ENCODE assay signal across 20 mouse cellular contexts in the genomic region with DNA sequence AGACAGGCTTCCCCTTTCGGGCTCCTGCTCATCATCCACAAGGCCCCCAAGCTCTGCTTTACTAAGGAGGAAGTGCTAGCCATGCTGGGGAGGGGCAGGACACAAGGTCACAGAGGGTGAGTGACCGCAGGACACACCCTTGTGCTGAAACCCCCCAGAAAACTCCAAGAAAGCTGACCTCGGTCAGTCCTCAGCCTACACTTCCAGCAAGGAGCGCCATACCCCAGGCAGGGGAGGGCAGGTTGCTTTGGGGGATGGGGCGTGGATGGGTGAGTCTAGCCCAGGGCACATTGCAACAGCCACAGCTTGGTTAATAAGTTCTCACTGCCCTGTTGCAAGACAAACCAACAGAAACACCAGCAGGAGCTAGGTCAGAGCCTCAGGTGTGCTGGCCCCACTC. TPM values are rescaled to one million over a fixed set of nuclear protein-coding genes. Genes with fewer than 3 reads are reported as not detected.
DNase-seq lines count a peak whose midpoint lies in the region; ATAC-seq and TF ChIP-seq lines count a peak whose summit lies in the region.
"Had no signal": no experiment of that assay in that cellular context is flagged by ENCODE, and none has a peak within 500 bp of the region (broad histone marks: within the 10 kb centered on the region; RNA-seq: fewer than 3 reads in every experiment).

No protein-coding gene starts in this region.

- no peak overlapping the region for H3K27ac ChIP-seq in lung, postnatal 0 days (ENCODE audit: low read length)
- H3K27ac ChIP-seq in liver, embryonic 14.5 days, result no peak overlapping the region
- H3K27ac ChIP-seq in hindbrain, embryonic 11.5 days (ENCODE audit: low read depth, low read length), result no peak overlapping the region
- no peak overlapping the region for H3K27ac ChIP-seq in limb, embryonic 10.5 days
- no peak overlapping the region for H3K27ac ChIP-seq in midbrain, embryonic 16.5 days (ENCODE audit: low read length)
- H3K27ac ChIP-seq: hindbrain, embryonic 13.5 days had no signal

- ATAC-seq in lung, postnatal 0 days, result no peak
- peak; percentile 62 for ATAC-seq in liver, embryonic 14.5 days (ENCODE audit: insufficient read depth)
- no peak for ATAC-seq in hindbrain, embryonic 11.5 days (ENCODE audit: low FRiP score)
- ATAC-seq in midbrain, embryonic 16.5 days, result no peak

- no peaks in the 10 kb centered on the region for H3K9me3 ChIP-seq in lung, postnatal 0 days (ENCODE audit: low read length)
- no peaks in the 10 kb centered on the region for H3K9me3 ChIP-seq in liver, embryonic 14.5 days (ENCODE audit: control insufficient read depth, low read length)
- H3K9me3 ChIP-seq in hindbrain, embryonic 11.5 days (ENCODE audit: control insufficient read depth, low read length), result no peaks in the 10 kb centered on the region
- H3K9me3 ChIP-seq in limb, embryonic 10.5 days (replicated peaks), result no peaks in the 10 kb centered on the region
- H3K9me3 ChIP-seq in midbrain, embryonic 16.5 days (replicated peaks; ENCODE audit: control insufficient read depth, low read length, poor library complexity, severe bottlenecking), result no peaks in the 10 kb centered on the region
- H3K9me3 ChIP-seq: hindbrain, embryonic 13.5 days had no signal

- H3K4me2 ChIP-seq in lung, postnatal 0 days (replicated peaks; ENCODE audit: low read depth, low read length), result no peak overlapping the region
- no peak overlapping the region for H3K4me2 ChIP-seq in liver, embryonic 14.5 days (ENCODE audit: low read depth)
- H3K4me2 ChIP-seq in hindbrain, embryonic 11.5 days (replicated peaks; ENCODE audit: low read depth, low read length), result no peak overlapping the region
- no peak overlapping the region for H3K4me2 ChIP-seq in midbrain, embryonic 16.5 days (ENCODE audit: low read length)
- H3K4me2 ChIP-seq: hindbrain, embryonic 13.5 days had no signal

- H3K4me3 ChIP-seq in lung, postnatal 0 days (ENCODE audit: low read depth, low read length), result no peak overlapping the region
- no peak overlapping the region for H3K4me3 ChIP-seq in liver, embryonic 14.5 days (ENCODE audit: insufficient read depth in 1 of 2, low read depth in 2 of 2, low read length in 2 of 2)
- H3K4me3 ChIP-seq in hindbrain, embryonic 11.5 days (ENCODE audit: low read depth, low read length), result no peak overlapping the region
- no peak overlapping the region for H3K4me3 ChIP-seq in limb, embryonic 10.5 days
- no peak overlapping the region for H3K4me3 ChIP-seq in midbrain, embryonic 16.5 days (ENCODE audit: low read depth, low read length)
- H3K4me3 ChIP-seq: hindbrain, embryonic 13.5 days had no signal

- H3K27me3 ChIP-seq in lung, postnatal 0 days (replicated peaks; ENCODE audit: insufficient read depth, low read length), result no peaks in the 10 kb centered on the region
- no peaks in the 10 kb centered on the region for H3K27me3 ChIP-seq in liver, embryonic 14.5 days (ENCODE audit: control insufficient read depth, insufficient read depth, low read length)
- H3K27me3 ChIP-seq in hindbrain, embryonic 11.5 days (ENCODE audit: control insufficient read depth, insufficient read depth, low read length), result no peaks in the 10 kb centered on the region
- peaks cover 17% of the 10 kb centered on the region; the same call in 1 of the 2 replicates for H3K27me3 ChIP-seq in limb, embryonic 10.5 days (ENCODE audit: low read depth, poor library complexity, severe bottlenecking)
- no peaks in the 10 kb centered on the region for H3K27me3 ChIP-seq in midbrain, embryonic 16.5 days (ENCODE audit: control insufficient read depth, insufficient read depth, low read depth, low read length)

- WGBS in lung, postnatal 0 days, result 79% methylated on average over 5 of the region's 5 CpGs
- 54% methylated on average over 5 of the region's 5 CpGs for WGBS in liver, embryonic 14.5 days (ENCODE audit: insufficient replicate concordance)
- WGBS in hindbrain, embryonic 11.5 days, result 79% methylated on average over 5 of the region's 5 CpGs
- WGBS in limb, embryonic 10.5 days, result 81% methylated on average over 5 of the region's 5 CpGs
- 85% methylated on average over 5 of the region's 5 CpGs for WGBS in midbrain, embryonic 16.5 days

- TF ChIP-seq EP300 in lung, postnatal 0 days (IDR thresholded peaks at IDR 0.05), result no peak
- TF ChIP-seq EP300 in liver, embryonic 14.5 days (IDR thresholded peaks at IDR 0.05; ENCODE audit: low read depth), result no peak

- TF ChIP-seq CTCF in lung, postnatal 0 days (IDR thresholded peaks at IDR 0.05), result no peak
- no peak for TF ChIP-seq CTCF in liver, embryonic 14.5 days (IDR thresholded peaks at IDR 0.05; ENCODE audit: low read depth)

- H3K36me3 ChIP-seq in lung, postnatal 0 days (ENCODE audit: insufficient read depth, low read length), result no peaks in the 10 kb centered on the region
- no peaks in the 10 kb centered on the region for H3K36me3 ChIP-seq in liver, embryonic 14.5 days (replicated peaks; ENCODE audit: control insufficient read depth, insufficient read depth, low read depth)
- no peaks in the 10 kb centered on the region for H3K36me3 ChIP-seq in hindbrain, embryonic 11.5 days (ENCODE audit: control insufficient read depth, insufficient read depth, low read length)
- no peaks in the 10 kb centered on the region for H3K36me3 ChIP-seq in limb, embryonic 10.5 days
- no peaks in the 10 kb centered on the region for H3K36me3 ChIP-seq in midbrain, embryonic 16.5 days (ENCODE audit: control insufficient read depth, insufficient read depth, low read length)
- H3K36me3 ChIP-seq: hindbrain, embryonic 13.5 days had no signal

- DNase-seq in lung, postnatal 36 days, result peak; percentile 14
- no peak for DNase-seq in lung, postnatal 0 days (ENCODE audit: low spot score)
- DNase-seq in kidney, postnatal 10 days, result peak; percentile 42
- peak in 2 of 3 experiments; percentile 22 to 28 for DNase-seq in liver, embryonic 14.5 days (ENCODE audit: low read depth in 3 of 3, low spot score in 3 of 3)
- DNase-seq in hindbrain, embryonic 11.5 days (ENCODE audit: low spot score), result no peak
- DNase-seq in limb, embryonic 10.5 days (ENCODE audit: low spot score), result no peak
- no peak for DNase-seq in gastrocnemius, adult 18-20 months (ENCODE audit: low spot score)
- DNase-seq: adrenal gland, postnatal 25 days; cerebellum, postnatal 25 days; right cerebral cortex, postnatal 14 days; thymus, adult 18-20 months had no signal

- H3K4me1 ChIP-seq in lung, postnatal 0 days (ENCODE audit: insufficient read depth, low read depth, low read length), result no peaks in the 10 kb centered on the region
- peaks cover 0 to 8% of the 10 kb centered on the region in 2 experiments; a peak in 1 of 4 replicates for H3K4me1 ChIP-seq in liver, embryonic 14.5 days (replicated peaks; ENCODE audit: control insufficient read depth in 2 of 2, insufficient read depth in 2 of 2, low read length in 1 of 2)
- H3K4me1 ChIP-seq in hindbrain, embryonic 11.5 days (replicated peaks; ENCODE audit: control insufficient read depth, insufficient read depth, low read length), result no peaks in the 10 kb centered on the region
- peaks cover 7% of the 10 kb centered on the region for H3K4me1 ChIP-seq in limb, embryonic 10.5 days
- peaks cover 3% of the 10 kb centered on the region; the same call in 1 of the 2 replicates for H3K4me1 ChIP-seq in midbrain, embryonic 16.5 days (ENCODE audit: control insufficient read depth, insufficient read depth, low read length)

- H3K9ac ChIP-seq in lung, postnatal 0 days (replicated peaks; ENCODE audit: low read depth), result no peak overlapping the region
- H3K9ac ChIP-seq in liver, embryonic 14.5 days (replicated peaks), result no peak overlapping the region
- H3K9ac ChIP-seq in hindbrain, embryonic 11.5 days (ENCODE audit: low read depth, low read length), result no peak overlapping the region
- no peak overlapping the region for H3K9ac ChIP-seq in midbrain, embryonic 16.5 days (ENCODE audit: low read depth, low read length)
- H3K9ac ChIP-seq: hindbrain, embryonic 13.5 days had no signal

RNA-seq across cellular contexts. Expression of a gene that starts 4.6 kb away (rescaled TPM):
- 0.08 and 0.10 TPM in 2 replicates for polyA plus RNA-seq in lung, postnatal 0 days (2015; fragmentation: Nextera tagmentation; extraction: Ambion mirVana)
- polyA plus RNA-seq in liver, embryonic 14.5 days (2012; rRNA removed), result 9.0 and 9.1 TPM in 2 replicates
- 14.3 and 14.6 TPM in 2 replicates for polyA plus RNA-seq in liver, embryonic 14.5 days (2014; fragmentation: Nextera tagmentation; extraction: Ambion mirVana)
- polyA plus RNA-seq in hindbrain, embryonic 11.5 days (2014; fragmentation: Nextera tagmentation; extraction: Ambion mirVana), result 0.27 TPM in 1 of 2 replicates, not detected in the other
- polyA plus RNA-seq in limb, embryonic 10.5 days (2016; fragmentation: Nextera tagmentation; extraction: Ambion mirVana), result 0.09 TPM in 1 of 2 replicates, not detected in the other
- total RNA-seq in gastrocnemius, adult 18-20 months (2021), result not detected
- polyA plus RNA-seq in midbrain, embryonic 16.5 days (2015; fragmentation: Nextera tagmentation; extraction: Ambion mirVana), result 0.11 TPM in 1 of 2 replicates, not detected in the other
- total RNA-seq: adrenal gland, postnatal 25 days; gastrocnemius, postnatal 4 days; layer of hippocampus, adult 8-10 months had no signal
- polyA plus RNA-seq: embryonic facial prominence, embryonic 11.5 days; heart, embryonic 16.5 days had no signal

RNA-seq across cellular contexts. Expression of a gene that starts 12.7 kb away (rescaled TPM):
- not detected in 2 replicates for polyA plus RNA-seq in lung, postnatal 0 days (2015; fragmentation: Nextera tagmentation; extraction: Ambion mirVana)
- 14.6 and 17.5 TPM in 2 replicates for polyA plus RNA-seq in liver, embryonic 14.5 days (2012; rRNA removed)
- 9.6 and 11.5 TPM in 2 replicates for polyA plus RNA-seq in liver, embryonic 14.5 days (2014; fragmentation: Nextera tagmentation; extraction: Ambion mirVana)
- polyA plus RNA-seq in hindbrain, embryonic 11.5 days (2014; fragmentation: Nextera tagmentation; extraction: Ambion mirVana), result not detected in 2 replicates
- 0.15 and 0.16 TPM in 2 replicates for polyA plus RNA-seq in limb, embryonic 10.5 days (2016; fragmentation: Nextera tagmentation; extraction: Ambion mirVana)
- under 1 TPM in 1 of 2 experiments, not detected in 1; 0.12 TPM for total RNA-seq in gastrocnemius, adult 18-20 months (2021)
- not detected in 2 replicates for polyA plus RNA-seq in midbrain, embryonic 16.5 days (2015; fragmentation: Nextera tagmentation; extraction: Ambion mirVana)
- total RNA-seq: layer of hippocampus, adult 8-10 months; left cerebral cortex, adult 8-10 months had no signal
- polyA plus RNA-seq: embryonic facial prominence, embryonic 11.5 days; frontal cortex, adult 2 months; hindbrain, embryonic 13.5 days had no signal

RNA-seq across cellular contexts. Expression of a gene that starts 19.4 kb away (rescaled TPM):
- not detected in 2 replicates for polyA plus RNA-seq in lung, postnatal 0 days (2015; fragmentation: Nextera tagmentation; extraction: Ambion mirVana)
- not detected in 2 replicates for polyA plus RNA-seq in liver, embryonic 14.5 days (2012; rRNA removed)
- not detected in 2 replicates for polyA plus RNA-seq in liver, embryonic 14.5 days (2014; fragmentation: Nextera tagmentation; extraction: Ambion mirVana)
- polyA plus RNA-seq in hindbrain, embryonic 11.5 days (2014; fragmentation: Nextera tagmentation; extraction: Ambion mirVana), result not detected in 2 replicates
- polyA plus RNA-seq in limb, embryonic 10.5 days (2016; fragmentation: Nextera tagmentation; extraction: Ambion mirVana), result not detected in 2 replicates
- not detected for total RNA-seq in gastrocnemius, adult 18-20 months (2021)
- polyA plus RNA-seq in midbrain, embryonic 16.5 days (2015; fragmentation: Nextera tagmentation; extraction: Ambion mirVana), result not detected in 2 replicates
- total RNA-seq: adrenal gland, postnatal 25 days; gastrocnemius, postnatal 4 days; layer of hippocampus, adult 8-10 months; left cerebral cortex, adult 8-10 months had no signal
- polyA plus RNA-seq: embryonic facial prominence, embryonic 11.5 days; frontal cortex, adult 2 months; heart, embryonic 16.5 days; hindbrain, embryonic 13.5 days; limb, embryonic 14.5 days had no signal

RNA-seq across cellular contexts. Expression of a gene that starts 48.9 kb away (rescaled TPM):
- 6.5 and 6.9 TPM in 2 replicates for polyA plus RNA-seq in lung, postnatal 0 days (2015; fragmentation: Nextera tagmentation; extraction: Ambion mirVana)
- 3.0 and 3.3 TPM in 2 replicates for polyA plus RNA-seq in liver, embryonic 14.5 days (2012; rRNA removed)
- polyA plus RNA-seq in liver, embryonic 14.5 days (2014; fragmentation: Nextera tagmentation; extraction: Ambion mirVana), result 3.0 and 3.9 TPM in 2 replicates
- polyA plus RNA-seq in hindbrain, embryonic 11.5 days (2014; fragmentation: Nextera tagmentation; extraction: Ambion mirVana), result 10.4 and 11.5 TPM in 2 replicates
- 6.1 and 6.4 TPM in 2 replicates for polyA plus RNA-seq in limb, embryonic 10.5 days (2016; fragmentation: Nextera tagmentation; extraction: Ambion mirVana)
- 10 to 100 TPM; 13.7 to 13.9 TPM for total RNA-seq in gastrocnemius, adult 18-20 months (2021)
- 8.8 and 9.2 TPM in 2 replicates for polyA plus RNA-seq in midbrain, embryonic 16.5 days (2015; fragmentation: Nextera tagmentation; extraction: Ambion mirVana)

Comparison
In these comparisons a context has a peak if more than half of its experiments do, and no peak if none do; other contexts are left out.
1. DNase-seq: peak in lung, postnatal 36 days (single experiment), kidney, postnatal 10 days (single experiment) and liver, embryonic 14.5 days (2 of 3); none in lung, postnatal 0 days (single experiment), hindbrain, embryonic 11.5 days (single experiment), limb, embryonic 10.5 days (single experiment) and gastrocnemius, adult 18-20 months (single experiment).